Mouse (Mus musculus) ES-E14 (cell line): ENCODE data around the gene Zbtb46.

Source experiments
- CHD2 ChIP-seq: IDR thresholded peaks from 2 replicates; pipeline ENCODE4 v1.6.1; 2014; ENCODE audit warnings: mild to moderate bottlenecking, low read depth, low read length, inconsistent platforms
- HCFC1 ChIP-seq: IDR thresholded peaks from 2 replicates; pipeline ENCODE4 v1.6.1; 2012; ENCODE audit warnings: low read length, inconsistent platforms, borderline replicate concordance; ENCODE audit not compliant: insufficient read depth
- MAFK ChIP-seq: IDR thresholded peaks from 2 replicates; pipeline ENCODE4 v1.6.1; 2014; ENCODE audit warnings: mild to moderate bottlenecking, low read depth, low read length, inconsistent platforms; ENCODE audit not compliant: insufficient read depth
- ZNF384 ChIP-seq: IDR thresholded peaks from 2 replicates; pipeline ENCODE4 v1.6.1; 2012; ENCODE audit warnings: low read depth, low read length, inconsistent platforms

- TF ChIP-seq ZNF384 (no peak), CHD2 (no peak), HCFC1 (no peak), MAFK (no peak)
Observed at GRCm38 (mm10) chr2:181452181-181452580, 7.0 kb downstream of the Zbtb46 start.
